8 mouse cellular contexts compared by ENCODE assay signal in the genomic region with DNA sequence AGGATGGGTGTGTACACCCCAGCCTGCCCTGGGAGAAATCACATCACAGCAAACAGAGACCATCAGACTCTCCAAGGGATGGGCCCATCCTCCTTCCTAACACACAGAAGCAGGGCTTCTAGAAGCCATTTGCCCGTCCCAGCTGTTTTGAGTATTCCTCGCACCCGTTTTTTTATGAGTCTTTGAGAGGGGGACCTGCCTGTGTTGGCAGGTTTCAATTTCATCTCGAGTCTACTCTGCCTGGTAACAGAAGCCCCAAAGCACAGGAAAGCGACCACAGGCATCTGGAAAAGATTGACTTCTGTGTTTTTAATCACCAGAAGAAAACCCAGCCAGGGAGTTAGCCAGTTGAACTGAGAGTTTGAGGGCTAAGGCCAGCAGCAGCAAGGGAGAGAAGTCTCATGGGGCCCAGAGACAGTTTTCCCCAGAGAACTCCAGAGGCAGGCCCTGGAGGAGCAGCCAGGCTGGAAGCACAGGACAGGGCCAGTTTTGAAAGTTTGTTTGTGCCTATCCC. TPM values are rescaled to one million over a fixed set of nuclear protein-coding genes. Genes with fewer than 3 reads are reported as not detected.
DNase-seq lines count a peak whose midpoint lies in the region; ATAC-seq and TF ChIP-seq lines count a peak whose summit lies in the region.

No protein-coding gene starts in this region.

- no peaks in the 10 kb centered on the region for H3K36me3 ChIP-seq in lung, embryonic 15.5 days
- H3K36me3 ChIP-seq in forebrain, embryonic 11.5 days (ENCODE audit: control insufficient read depth, insufficient read depth, low read length) = no peaks in the 10 kb centered on the region
- H3K36me3 ChIP-seq in intestine, embryonic 15.5 days = no peaks in the 10 kb centered on the region
- H3K36me3 ChIP-seq in small intestine, adult 2 months (ENCODE audit: control insufficient read depth, insufficient read depth, low read length) = no peaks in the 10 kb centered on the region

- no peak overlapping the region for H3K4me3 ChIP-seq in lung, embryonic 15.5 days
- no peak overlapping the region for H3K4me3 ChIP-seq in forebrain, embryonic 11.5 days (ENCODE audit: low read depth, low read length)
- no peak overlapping the region for H3K4me3 ChIP-seq in intestine, embryonic 15.5 days (replicated peaks)
- H3K4me3 ChIP-seq in small intestine, adult 2 months (ENCODE audit: low read depth, low read length) = no peak overlapping the region

- ATAC-seq in lung, embryonic 15.5 days (ENCODE audit: borderline replicate concordance, extremely low read depth, low FRiP score, low TSS enrichment) = no peak
- ATAC-seq in forebrain, embryonic 11.5 days (replicated peaks; ENCODE audit: low FRiP score) = no peak
- no peak for ATAC-seq in intestine, embryonic 15.5 days

- peak overlapping the region; percentile 79 for H3K27ac ChIP-seq in lung, embryonic 15.5 days
- peak overlapping the region; percentile 78 for H3K27ac ChIP-seq in forebrain, embryonic 11.5 days (ENCODE audit: low read depth, low read length)
- peak overlapping the region; percentile 79 for H3K27ac ChIP-seq in intestine, embryonic 15.5 days
- peak overlapping the region; percentile 70 for H3K27ac ChIP-seq in small intestine, adult 2 months (ENCODE audit: insufficient read depth, low read depth, low read length)

- no peak for DNase-seq in lung, postnatal 36 days
- DNase-seq in forebrain, embryonic 11.5 days (ENCODE audit: low spot score) = no peak
- DNase-seq in cerebellum, adult 18-20 months = no peak
- DNase-seq in urinary bladder, adult 2 months (ENCODE audit: low spot score) = no peak
- no peak for DNase-seq in thymus, adult 18-20 months

- no peak for TF ChIP-seq POLR2A in small intestine, adult 2 months (IDR thresholded peaks at IDR 0.05; ENCODE audit: low read depth, low read length)

- WGBS in lung, embryonic 15.5 days = 30% methylated on average over 5 of the region's 5 CpGs
- WGBS in forebrain, embryonic 11.5 days = 35% methylated on average over 5 of the region's 5 CpGs
- WGBS in intestine, embryonic 15.5 days = 39% methylated on average over 5 of the region's 5 CpGs
- 44% methylated on average over 5 of the region's 5 CpGs for WGBS in small intestine, adult 2 months

- H3K9me3 ChIP-seq in lung, embryonic 15.5 days = no peaks in the 10 kb centered on the region
- H3K9me3 ChIP-seq in forebrain, embryonic 11.5 days (ENCODE audit: control insufficient read depth, low read length) = peaks cover 2% of the 10 kb centered on the region; the same call in 1 of the 2 replicates
- H3K9me3 ChIP-seq in intestine, embryonic 15.5 days = no peaks in the 10 kb centered on the region

- H3K4me2 ChIP-seq in lung, embryonic 15.5 days = 0 out of 2 replicates have a peak overlapping the region, but pooled peaks have one; percentile 3
- H3K4me2 ChIP-seq in forebrain, embryonic 11.5 days (ENCODE audit: low read depth, low read length, severe bottlenecking) = no peak overlapping the region
- peak overlapping the region; percentile 19 for H3K4me2 ChIP-seq in intestine, embryonic 15.5 days (replicated peaks)

- peak overlapping the region; percentile 8; the same call in 1 of the 2 replicates for H3K9ac ChIP-seq in lung, embryonic 15.5 days
- peak overlapping the region; percentile 43 for H3K9ac ChIP-seq in forebrain, embryonic 11.5 days (ENCODE audit: low read length)
- H3K9ac ChIP-seq in intestine, embryonic 15.5 days = peak overlapping the region; percentile 32; the same call in 1 of the 2 replicates

- no peaks in the 10 kb centered on the region for H3K27me3 ChIP-seq in lung, embryonic 15.5 days
- H3K27me3 ChIP-seq in forebrain, embryonic 11.5 days (ENCODE audit: control insufficient read depth, insufficient read depth, low read length) = no peaks in the 10 kb centered on the region
- H3K27me3 ChIP-seq in intestine, embryonic 15.5 days (replicated peaks) = no peaks in the 10 kb centered on the region
- H3K27me3 ChIP-seq in small intestine, adult 2 months (ENCODE audit: control insufficient read depth, insufficient read depth, low read length) = no peaks in the 10 kb centered on the region

- TF ChIP-seq CTCF in small intestine, adult 2 months (IDR thresholded peaks at IDR 0.05; ENCODE audit: extremely low read depth, insufficient read length, insufficient replicate concordance, low read depth, low read length) = no peak

- H3K4me1 ChIP-seq in lung, embryonic 15.5 days = peaks cover 22% of the 10 kb centered on the region
- H3K4me1 ChIP-seq in forebrain, embryonic 11.5 days (replicated peaks; ENCODE audit: control insufficient read depth, insufficient read depth, low read length) = peaks cover 20% of the 10 kb centered on the region
- H3K4me1 ChIP-seq in intestine, embryonic 15.5 days (replicated peaks) = peaks cover 33% of the 10 kb centered on the region
- H3K4me1 ChIP-seq in small intestine, adult 2 months (ENCODE audit: control insufficient read depth, insufficient read depth, insufficient read length, low read length) = peaks cover 27% of the 10 kb centered on the region

RNA-seq across cellular contexts. Expression of gene Sulf2, which starts 24.7 kb away (rescaled TPM):
- 40.2 and 46.6 TPM in 2 replicates for polyA plus RNA-seq in lung, embryonic 15.5 days (2015; fragmentation: Nextera tagmentation; extraction: Ambion mirVana)
- 97.9 and 102 TPM in 2 replicates for polyA plus RNA-seq in forebrain, embryonic 11.5 days (2014; fragmentation: Nextera tagmentation; extraction: Ambion mirVana)
- 100 and 106 TPM in 2 replicates for polyA plus RNA-seq in intestine, embryonic 15.5 days (2015; fragmentation: Nextera tagmentation; extraction: Ambion mirVana)
- polyA plus RNA-seq in small intestine, adult 2 months (2012; rRNA removed) = 35.8 and 75.6 TPM in 2 replicates
- 78.8 and 93.4 TPM in 2 replicates for polyA plus RNA-seq in urinary bladder, adult 2 months (2012; rRNA removed)
